Mouse (Mus musculus): Measurements from ENCODE around the gene Gramd4.

GRCm38 (mm10) chr15:86144577-86144976 lies 87.1 kb downstream of the Gramd4 start:
- TF ChIP-seq CTCF (IDR thresholded peaks at IDR 0.05; ENCODE audit: borderline replicate concordance, insufficient read depth, low read length): no peak
- TF ChIP-seq POLR2A (IDR thresholded peaks at IDR 0.05; ENCODE audit: low read depth, low read length): no peak

All from embryonic fibroblast, embryonic 13.5 days (primary cell).